15 mouse cellular contexts compared by ENCODE assay signal in genomic region chr5:125125966-125126464, GRCm38 (mm10). TPM values are rescaled to one million over a fixed set of nuclear protein-coding genes. Genes with fewer than 3 reads are reported as not detected.
DNase-seq lines count a peak whose midpoint lies in the region; ATAC-seq and TF ChIP-seq lines count a peak whose summit lies in the region.
"Had no signal": no experiment of that assay in that cellular context is flagged by ENCODE, and none has a peak within 500 bp of the region (broad histone marks: within the 10 kb centered on the region; RNA-seq: fewer than 3 reads in every experiment).

No protein-coding gene starts in this region.

- peaks cover 81% of the 10 kb centered on the region for H3K4me1 ChIP-seq in heart, embryonic 15.5 days (replicated peaks)
- H3K4me1 ChIP-seq in heart, adult 2 months (ENCODE audit: control insufficient read depth, insufficient read depth, low read length): peaks cover 36% of the 10 kb centered on the region
- peaks cover 54% of the 10 kb centered on the region for H3K4me1 ChIP-seq in liver, adult 2 months (ENCODE audit: control insufficient read depth, insufficient read depth, low read length)
- H3K4me1 ChIP-seq in liver, embryonic 12.5 days: peaks cover 65% of the 10 kb centered on the region
- H3K4me1 ChIP-seq in forebrain, embryonic 16.5 days (replicated peaks; ENCODE audit: control insufficient read depth, insufficient read depth, low read length): peaks cover 41% of the 10 kb centered on the region
- H3K4me1 ChIP-seq in hindbrain, embryonic 13.5 days (replicated peaks): peaks cover 92% of the 10 kb centered on the region

- H3K9me3 ChIP-seq in heart, embryonic 15.5 days (replicated peaks): no peaks in the 10 kb centered on the region
- no peaks in the 10 kb centered on the region for H3K9me3 ChIP-seq in liver, embryonic 12.5 days (replicated peaks)
- H3K9me3 ChIP-seq in forebrain, embryonic 16.5 days (ENCODE audit: control insufficient read depth, low read length): no peaks in the 10 kb centered on the region
- H3K9me3 ChIP-seq in hindbrain, embryonic 13.5 days: no peaks in the 10 kb centered on the region
- H3K9me3 ChIP-seq: neural tube, embryonic 12.5 days had no signal

- no peak for TF ChIP-seq EP300 in heart, adult 2 months (IDR thresholded peaks at IDR 0.05; ENCODE audit: insufficient read depth, low read depth, low read length)

- peaks cover 9% of the 10 kb centered on the region for H3K79me2 ChIP-seq in heart, adult 2 months (replicated peaks; ENCODE audit: control insufficient read depth, insufficient read depth, low read length)
- H3K79me2 ChIP-seq in liver, adult 2 months (ENCODE audit: control insufficient read depth, insufficient read depth, low read length): peaks cover 51% of the 10 kb centered on the region

- H3K9ac ChIP-seq in heart, embryonic 15.5 days: no peak overlapping the region
- H3K9ac ChIP-seq in heart, adult 2 months (ENCODE audit: low read depth, low read length): no peak overlapping the region
- H3K9ac ChIP-seq in liver, adult 2 months (ENCODE audit: low read depth, low read length): 0 out of 2 replicates have a peak overlapping the region, but pooled peaks have one; percentile 15
- H3K9ac ChIP-seq in liver, embryonic 12.5 days: no peak overlapping the region
- no peak overlapping the region for H3K9ac ChIP-seq in forebrain, embryonic 16.5 days (replicated peaks; ENCODE audit: low read depth, low read length)
- H3K9ac ChIP-seq in hindbrain, embryonic 13.5 days: peak overlapping the region; percentile 24; the same call in 1 of the 2 replicates
- H3K9ac ChIP-seq: neural tube, embryonic 12.5 days had no signal

- TF ChIP-seq POLR2A in heart, adult 2 months (IDR thresholded peaks at IDR 0.05; ENCODE audit: insufficient read depth, low read depth, low read length): no peak
- TF ChIP-seq POLR2A in liver, adult 2 months (IDR thresholded peaks at IDR 0.05; ENCODE audit: extremely low read depth, insufficient read depth, low read length): no peak

- 0 out of 2 replicates have a peak overlapping the region, but pooled peaks have one; percentile 54 for H3K27ac ChIP-seq in heart, embryonic 15.5 days
- no peak overlapping the region for H3K27ac ChIP-seq in heart, adult 2 months
- peak overlapping the region; percentile 37 for H3K27ac ChIP-seq in liver, adult 2 months (replicated peaks; ENCODE audit: insufficient read depth, low read depth, low read length)
- H3K27ac ChIP-seq in liver, embryonic 12.5 days: no peak overlapping the region
- peak overlapping the region; percentile 23; the same call in 1 of the 2 replicates for H3K27ac ChIP-seq in forebrain, embryonic 16.5 days (ENCODE audit: low read length)
- H3K27ac ChIP-seq in hindbrain, embryonic 13.5 days: peak overlapping the region; percentile 48
- H3K27ac ChIP-seq: neural tube, embryonic 12.5 days had no signal

- H3K4me2 ChIP-seq in heart, embryonic 15.5 days: no peak overlapping the region
- H3K4me2 ChIP-seq in liver, embryonic 12.5 days: no peak overlapping the region
- H3K4me2 ChIP-seq in forebrain, embryonic 16.5 days (ENCODE audit: low read length): no peak overlapping the region
- no peak overlapping the region for H3K4me2 ChIP-seq in hindbrain, embryonic 13.5 days
- H3K4me2 ChIP-seq: midbrain, embryonic 11.5 days; neural tube, embryonic 12.5 days had no signal

- DNase-seq in heart, adult 2 months: no peak
- DNase-seq in liver, adult 2 months (ENCODE audit: extremely low read depth, low read depth, low spot score): peak; percentile 82
- no peak for DNase-seq in right cerebral cortex, adult 18-20 months
- DNase-seq in urinary bladder, postnatal 4 days (ENCODE audit: low spot score in 2 of 2): no peak
- DNase-seq: cerebellum, adult 11 months; heart, postnatal 4 days; kidney, adult 9 months; liver; thymus, postnatal 14 days had no signal

- WGBS in heart, embryonic 15.5 days: 78% methylated on average over 4 of the region's 4 CpGs
- 68% methylated on average over 4 of the region's 4 CpGs for WGBS in heart, adult 2 months
- 57% methylated on average over 4 of the region's 4 CpGs for WGBS in liver, adult 2 months
- WGBS in liver, embryonic 12.5 days (ENCODE audit: insufficient replicate concordance): 75% methylated on average over 4 of the region's 4 CpGs
- 84% methylated on average over 4 of the region's 4 CpGs for WGBS in forebrain, embryonic 16.5 days
- WGBS in hindbrain, embryonic 13.5 days: 84% methylated on average over 4 of the region's 4 CpGs

- H3K4me3 ChIP-seq in heart, embryonic 15.5 days: no peak overlapping the region
- H3K4me3 ChIP-seq in heart, adult 2 months: no peak overlapping the region
- no peak overlapping the region for H3K4me3 ChIP-seq in liver, adult 2 months (ENCODE audit: insufficient read depth, low read depth, low read length)
- no peak overlapping the region for H3K4me3 ChIP-seq in liver, embryonic 12.5 days
- no peak overlapping the region for H3K4me3 ChIP-seq in forebrain, embryonic 16.5 days (replicated peaks; ENCODE audit: low read length)
- no peak overlapping the region for H3K4me3 ChIP-seq in hindbrain, embryonic 13.5 days
- H3K4me3 ChIP-seq: neural tube, embryonic 12.5 days had no signal

- no peak for TF ChIP-seq CTCF in heart, adult 2 months (IDR thresholded peaks at IDR 0.05)
- TF ChIP-seq CTCF in liver, adult 2 months (IDR thresholded peaks at IDR 0.05; ENCODE audit: low read depth, low read length): no peak

- H3K27me3 ChIP-seq in heart, embryonic 15.5 days: no peaks in the 10 kb centered on the region
- H3K27me3 ChIP-seq in heart, adult 2 months (ENCODE audit: control insufficient read depth, insufficient read depth, low read length): no peaks in the 10 kb centered on the region
- no peaks in the 10 kb centered on the region for H3K27me3 ChIP-seq in liver, adult 2 months (ENCODE audit: control insufficient read depth, insufficient read depth, low read length)
- no peaks in the 10 kb centered on the region for H3K27me3 ChIP-seq in liver, embryonic 12.5 days (replicated peaks)
- no peaks in the 10 kb centered on the region for H3K27me3 ChIP-seq in forebrain, embryonic 16.5 days (replicated peaks; ENCODE audit: control insufficient read depth, insufficient read depth, low read length)
- no peaks in the 10 kb centered on the region for H3K27me3 ChIP-seq in hindbrain, embryonic 13.5 days
- H3K27me3 ChIP-seq: neural tube, embryonic 12.5 days had no signal

- ATAC-seq in heart, embryonic 15.5 days (replicated peaks; ENCODE audit: insufficient number of reproducible peaks, insufficient read depth, low FRiP score, low read depth): no peak
- ATAC-seq in liver, embryonic 12.5 days: no peak
- no peak for ATAC-seq in forebrain, embryonic 16.5 days
- ATAC-seq in hindbrain, embryonic 13.5 days (ENCODE audit: low FRiP score): no peak

- intact Hi-C loops in heart, adult 2 months (cut with DNase I): no loop called here

- H3K36me3 ChIP-seq in heart, embryonic 15.5 days: no peaks in the 10 kb centered on the region
- no peaks in the 10 kb centered on the region for H3K36me3 ChIP-seq in heart, adult 2 months (ENCODE audit: control insufficient read depth, insufficient read depth, low read length)
- H3K36me3 ChIP-seq in liver, adult 2 months (ENCODE audit: control insufficient read depth, insufficient read depth, low read length): no peaks in the 10 kb centered on the region
- peaks cover 12% of the 10 kb centered on the region for H3K36me3 ChIP-seq in liver, embryonic 12.5 days
- H3K36me3 ChIP-seq in forebrain, embryonic 16.5 days (ENCODE audit: control insufficient read depth, insufficient read depth): no peaks in the 10 kb centered on the region
- no peaks in the 10 kb centered on the region for H3K36me3 ChIP-seq in hindbrain, embryonic 13.5 days

RNA-seq across cellular contexts. Expression of gene Ncor2, which starts 53.0 kb away (rescaled TPM):
- 14.9 and 22.2 TPM in 2 replicates for polyA plus RNA-seq in heart, embryonic 15.5 days (2015; fragmentation: Nextera tagmentation; extraction: Ambion mirVana)
- 10 to 100 TPM; 73.5 to 77.5 TPM for total RNA-seq in heart, adult 2 months (2021)
- polyA plus RNA-seq in heart, adult 2 months (2012; rRNA removed): 27.9 and 39.1 TPM in 2 replicates
- 7.1 and 9.4 TPM in 2 replicates for total RNA-seq in liver, adult 2 months (2014; rRNA removed)
- 15.0 and 17.0 TPM in 2 replicates for polyA plus RNA-seq in liver, adult 2 months (2012; rRNA removed)
- polyA plus RNA-seq in liver, embryonic 12.5 days (2016; fragmentation: Nextera tagmentation; extraction: Ambion mirVana): 9.7 and 10.0 TPM in 2 replicates
- 26.5 and 27.1 TPM in 2 replicates for polyA plus RNA-seq in forebrain, embryonic 16.5 days (2015; fragmentation: Nextera tagmentation; extraction: Ambion mirVana)
- polyA plus RNA-seq in hindbrain, embryonic 13.5 days (2015; fragmentation: Nextera tagmentation; extraction: Ambion mirVana): 24.8 and 25.1 TPM in 2 replicates

Comparison
In these comparisons a context has a peak if more than half of its experiments do, and no peak if none do; other contexts are left out.
1. H3K27ac ChIP-seq: peak in heart, embryonic 15.5 days (single experiment), liver, adult 2 months (single experiment), forebrain, embryonic 16.5 days (single experiment) and hindbrain, embryonic 13.5 days (single experiment); none in heart, adult 2 months (single experiment) and liver, embryonic 12.5 days (single experiment).
2. H3K9ac ChIP-seq: peak in liver, adult 2 months (single experiment) and hindbrain, embryonic 13.5 days (single experiment); none in heart, embryonic 15.5 days (single experiment), heart, adult 2 months (single experiment), liver, embryonic 12.5 days (single experiment) and forebrain, embryonic 16.5 days (single experiment).